Mouse (Mus musculus) E14TG2a.4 (cell line): Measurements from ENCODE around the gene Kdm2b.

Experiments used
- CTCF ChIP-seq: conservative IDR thresholded peaks from 2 replicates; pipeline ENCODE4 v1.5.1; 2014; ENCODE audit warnings: low read length
- NANOG ChIP-seq: IDR thresholded peaks from 2 replicates; pipeline ENCODE4 v1.6.1; 2014; ENCODE audit warnings: borderline replicate concordance, low read length, mixed read lengths
- POU5F1 ChIP-seq: IDR thresholded peaks from 2 replicates; pipeline ENCODE4 v1.6.1; 2014; ENCODE audit warnings: low read length, borderline replicate concordance

DNA sequence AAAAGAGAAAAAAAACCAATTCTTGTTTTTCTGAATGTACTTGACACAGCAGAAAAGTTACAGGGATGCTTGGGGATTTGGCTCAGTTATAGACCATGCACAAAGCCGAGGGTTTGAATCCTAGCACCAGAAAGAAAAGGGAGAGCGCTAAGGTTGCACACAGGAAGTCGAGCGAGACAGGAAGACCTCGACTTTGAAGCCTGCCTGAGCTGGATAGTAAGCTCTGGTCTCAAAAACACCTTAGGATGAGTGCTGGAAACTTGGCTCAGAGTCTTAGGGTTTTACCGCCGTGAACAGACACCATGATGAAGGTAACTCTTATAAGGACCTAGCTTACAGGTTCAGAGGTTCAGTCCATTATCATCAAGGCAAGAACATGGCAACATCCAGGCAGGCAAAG lies 31.8 kb upstream of the Kdm2b start:
- TF ChIP-seq CTCF (no peak), NANOG (no peak), POU5F1 (no peak)
